Mouse (Mus musculus) layer of hippocampus, postnatal 14 days (tissue): ENCODE data around the gene Psmd14. TPM values are rescaled to one million over a fixed set of nuclear protein-coding genes. Genes with fewer than 3 reads are reported as not detected.

ENCODE experiments used
- DNase-seq, 2 experiments: peaks; one replicate each; pipeline ENCODE4 v3.0.0; 2021 to 2022; ENCODE audit warnings: low spot score in 2 of 2, mixed read lengths in 1 of 2
- total RNA-seq, 2 experiments: library from RNA; stranded (reverse); gene quantifications; 2 replicates each; pipeline ENCODE4 v1.2.3; 2021

Psmd14 gene
- total RNA-seq, 2 experiments from 2014 or later = 107 to 109 TPM

GRCm38 (mm10) chr2:61759234-61759855 is 47.9 kb downstream of the Psmd14 start:
- no peak for DNase-seq

DNA sequence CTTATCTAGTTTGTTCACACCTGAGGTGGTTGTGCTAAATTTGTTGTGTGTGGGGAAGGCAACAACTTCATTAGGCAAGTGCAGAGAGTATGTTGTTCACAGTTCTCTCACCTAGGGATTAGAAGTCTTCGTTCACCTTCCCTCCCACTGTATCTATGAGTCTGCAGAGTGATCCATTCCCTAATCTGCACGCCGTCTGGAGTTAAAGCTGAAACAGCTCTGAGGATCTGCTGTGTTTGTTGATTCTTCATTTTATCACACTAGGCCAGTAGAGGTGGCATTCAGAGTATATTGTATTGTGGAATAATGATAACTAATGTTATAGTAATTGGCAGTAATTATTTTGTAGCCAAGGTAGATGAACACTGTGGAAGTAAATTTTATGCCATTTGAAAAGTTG is 48.5 kb downstream of the Psmd14 start:
- DNase-seq = no peak

- peak in 1 of 2 experiments; percentile 20 for DNase-seq
Observed at GRCm38 (mm10) chr2:61764470-61765105, 53.1 kb downstream of the Psmd14 start.

DNA sequence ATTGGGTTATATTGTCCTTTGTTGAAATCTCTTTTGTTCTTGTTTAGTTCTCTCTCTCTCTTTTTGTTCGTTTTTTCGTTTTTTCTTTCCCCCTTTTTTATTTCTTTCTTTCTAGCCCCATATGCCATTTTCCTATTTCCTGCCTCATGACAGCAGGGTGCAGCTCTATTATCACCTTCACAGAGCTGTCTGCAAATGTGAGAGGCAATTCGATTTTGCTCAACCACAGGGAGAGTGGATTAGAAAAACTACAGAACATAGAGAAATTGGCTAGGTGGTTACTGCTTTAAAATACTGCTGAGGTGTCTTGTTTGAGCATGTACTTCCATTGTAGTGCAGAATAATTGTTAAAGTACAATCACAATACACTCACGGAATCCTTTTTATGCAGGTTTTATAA is 54.0 kb downstream of the Psmd14 start:
- DNase-seq = no peak

- DNase-seq = no peak
Observed at GRCm38 (mm10) chr2:61780794-61781193, 69.3 kb downstream of the Psmd14 start.

- DNase-seq = peak in 1 of 2 experiments; percentile 76
Observed at GRCm38 (mm10) chr2:61794960-61795359, 83.5 kb downstream of the Psmd14 start.

- no peak for DNase-seq
Observed at GRCm38 (mm10) chr2:61798048-61798447, 86.6 kb downstream of the Psmd14 start.

DNA sequence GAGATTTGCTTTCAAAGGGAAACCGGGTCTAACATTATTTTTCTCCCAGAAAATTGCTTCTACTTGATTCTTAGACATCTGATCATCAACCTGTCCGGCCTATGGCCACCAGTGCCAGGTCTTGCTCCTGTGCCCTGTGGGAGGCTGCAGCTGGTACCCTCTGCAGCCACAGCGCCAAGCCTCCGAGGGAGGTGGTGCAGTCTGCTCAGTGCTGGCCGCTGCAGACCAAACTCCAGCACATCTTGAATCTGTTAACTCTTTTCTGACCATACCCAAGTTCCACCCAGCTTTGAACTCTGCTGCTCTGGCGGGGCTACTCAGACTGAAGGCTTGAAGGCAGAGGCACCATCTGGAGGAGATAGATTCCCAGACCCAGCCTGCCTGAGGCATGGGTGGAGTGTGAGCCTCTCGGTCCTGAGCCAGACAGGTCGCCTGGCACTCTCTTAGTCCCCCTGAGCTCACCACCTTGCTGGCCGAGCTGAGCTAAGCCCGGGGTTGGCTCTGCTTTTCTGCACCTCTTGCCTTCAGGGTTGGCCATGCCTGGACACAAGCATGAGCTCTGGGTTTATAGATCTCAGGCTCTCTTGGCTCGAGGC is 91.3 kb downstream of the Psmd14 start, which contains the start of gene Tbr1:
Gene Tbr1, plus strand, starts transcription at position 275 of the 596 bp plus-strand sequence.
- no peak for DNase-seq

GRCm38 (mm10) chr2:61803443-61804367 is 92.2 kb downstream of the Psmd14 start:
- DNase-seq = peak in 1 of 2 experiments; percentile 54

DNA sequence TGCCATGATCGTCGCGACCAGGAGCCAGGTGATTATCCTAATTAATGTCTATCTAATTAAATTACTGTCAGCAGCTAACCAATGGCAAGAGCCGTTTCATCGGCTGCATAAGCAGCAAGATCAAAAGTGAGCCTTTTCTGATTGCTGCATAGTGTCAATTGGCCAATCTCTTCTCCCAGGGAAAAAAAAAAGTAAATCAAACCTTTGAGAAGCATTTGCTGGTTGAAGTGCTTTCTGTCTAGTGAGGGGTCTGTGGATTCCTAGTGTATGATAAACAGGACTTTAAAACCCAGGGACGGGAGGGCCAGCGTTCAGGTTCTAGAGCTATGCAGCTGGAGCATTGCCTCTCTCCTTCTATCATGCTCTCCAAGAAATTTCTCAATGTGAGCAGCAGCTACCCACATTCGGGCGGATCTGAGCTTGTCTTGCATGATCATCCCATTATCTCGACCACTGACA is 92.9 kb downstream of the Psmd14 start:
- peak; percentile 68 to 91 for DNase-seq

GRCm38 (mm10) chr2:61804841-61805540 is 93.5 kb downstream of the Psmd14 start:
- peak in 1 of 2 experiments; percentile 48 for DNase-seq

DNA sequence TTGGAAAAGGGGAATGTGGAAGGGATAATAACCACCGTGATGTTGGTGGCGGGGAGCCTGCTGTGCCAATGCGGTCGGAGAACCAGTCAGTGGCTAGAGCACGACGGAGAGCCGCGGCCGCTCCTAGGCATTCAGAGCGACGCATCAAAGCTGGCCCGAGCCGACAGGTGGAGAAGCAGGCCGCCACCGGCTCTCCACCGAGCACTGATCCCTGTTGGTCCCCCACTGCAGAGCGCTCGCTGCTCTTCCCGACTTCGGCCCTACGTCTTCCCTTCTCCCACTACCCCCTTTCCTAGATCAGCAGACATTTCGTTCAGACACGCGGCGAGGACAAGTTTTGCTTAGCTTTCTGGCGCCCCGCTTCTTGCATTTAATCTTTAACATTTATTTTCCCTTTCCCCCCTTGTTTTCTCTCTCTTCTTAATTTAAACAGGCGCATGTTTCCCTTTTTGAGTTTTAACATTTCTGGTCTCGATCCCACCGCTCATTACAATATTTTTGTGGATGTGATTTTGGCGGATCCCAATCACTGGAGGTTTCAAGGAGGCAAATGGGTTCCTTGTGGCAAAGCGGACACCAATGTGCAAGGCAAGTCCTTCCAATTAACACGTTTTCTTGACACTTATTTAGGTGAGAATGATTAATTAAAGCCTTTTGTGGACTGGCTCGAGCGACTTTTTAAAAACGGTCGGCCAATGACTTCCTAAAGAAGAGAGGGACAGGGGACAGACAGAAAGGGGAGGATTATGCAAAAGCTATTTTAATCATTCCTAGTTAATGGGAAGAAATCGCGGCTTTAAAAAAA is 94.2 kb downstream of the Psmd14 start:
- peak in 1 of 2 experiments; percentile 50 for DNase-seq

- no peak for DNase-seq
Observed at GRCm38 (mm10) chr2:61806346-61806825, 94.9 kb downstream of the Psmd14 start.

DNA sequence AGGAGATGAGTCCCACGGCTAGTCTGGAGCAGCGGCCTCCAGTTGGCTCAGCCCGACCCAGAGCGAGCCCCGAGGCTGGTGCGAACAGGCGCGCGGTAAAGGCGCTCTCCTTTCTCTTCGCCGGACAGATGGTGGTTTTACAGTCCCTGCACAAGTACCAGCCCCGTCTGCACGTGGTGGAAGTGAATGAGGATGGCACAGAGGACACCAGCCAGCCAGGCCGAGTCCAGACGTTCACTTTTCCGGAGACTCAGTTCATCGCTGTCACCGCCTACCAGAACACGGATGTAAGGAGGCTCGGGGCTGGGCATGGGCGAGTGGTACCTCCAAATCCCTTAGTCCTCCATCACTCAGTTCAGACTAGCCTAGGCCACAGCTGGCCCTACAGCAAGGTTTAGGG is 95.7 kb downstream of the Psmd14 start:
- DNase-seq = peak in 1 of 2 experiments; percentile 64

- DNase-seq = no peak
Observed at GRCm38 (mm10) chr2:61807781-61808180, 96.3 kb downstream of the Psmd14 start.

DNA sequence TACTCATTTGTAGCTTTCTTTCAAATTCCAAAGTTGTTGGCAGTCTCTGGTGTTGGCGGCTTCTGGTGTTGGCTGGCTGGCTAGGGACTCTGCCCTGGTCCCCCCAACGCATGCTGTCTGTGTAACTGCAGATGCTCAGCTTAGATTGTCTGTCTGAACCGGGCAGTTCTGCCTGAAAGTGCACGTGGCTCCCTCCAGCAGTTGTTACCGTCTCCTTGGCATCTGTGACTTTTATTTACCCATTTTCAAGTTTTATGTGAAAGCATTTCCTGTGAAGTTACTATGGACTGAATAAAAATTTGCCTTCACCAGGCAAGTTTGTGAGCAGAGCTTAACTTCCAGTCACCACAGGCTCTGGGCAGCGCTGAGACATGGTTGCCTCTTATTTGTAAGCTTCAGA is 97.3 kb downstream of the Psmd14 start:
- DNase-seq = no peak

- DNase-seq = no peak
Observed at GRCm38 (mm10) chr2:61809381-61809780, 97.9 kb downstream of the Psmd14 start.

GRCm38 (mm10) chr2:61810751-61811150 is 99.3 kb downstream of the Psmd14 start:
- DNase-seq = no peak

DNA sequence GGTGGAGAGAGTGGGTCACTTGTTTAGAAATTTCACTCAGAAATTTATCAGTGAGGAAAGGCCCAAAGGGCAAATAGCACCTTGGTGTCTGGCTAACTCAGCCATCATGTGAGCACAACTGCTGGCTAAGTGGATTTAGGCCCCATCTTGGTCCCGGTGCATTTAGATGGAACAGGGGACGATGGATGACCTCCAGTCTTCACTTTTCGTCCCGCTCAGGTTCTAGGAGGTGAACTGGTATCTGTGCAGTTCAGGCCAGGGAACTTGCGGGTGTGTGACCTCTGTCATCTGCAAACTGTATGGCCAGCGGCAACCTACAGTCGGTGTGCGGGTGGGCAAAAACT is 99.6 kb downstream of the Psmd14 start:
- DNase-seq = no peak
